Mouse (Mus musculus) neutrophil, adult 65 days (primary cell): ENCODE data around the gene Fam69a. TPM values are rescaled to one million over a fixed set of nuclear protein-coding genes. Genes with fewer than 3 reads are reported as not detected.

ENCODE experiments used
- total RNA-seq: library from RNA; stranded (reverse); gene quantifications from 2 replicates; pipeline ENCODE4 v1.2.4, GENCODE M21; 2023

Gene Fam69a
- total RNA-seq = 14.6 and 14.8 TPM in 2 replicates

GRCm38 (mm10) chr5:107986967-107987834 lies at the start of gene Fam69a:
Gene Fam69a, minus strand, starts transcription at chr5:107987085.

GRCm38 (mm10) chr5:107900206-107901013 lies 86.5 kb downstream of the Fam69a start, which contains the start of gene Rpl5:
Gene Rpl5, plus strand, starts transcription at chr5:107900502.

GRCm38 (mm10) chr5:107874561-107875260 lies 112.2 kb downstream of the Fam69a start, which contains the start of gene Evi5:
Gene Evi5, minus strand, starts transcription at chr5:107875107.

Other genes with a start within 250 kb of the Fam69a start
- gene Ube2d2b, start 157.0 kb downstream of the Fam69a start, total RNA-seq = not detected in 2 replicates
- gene Evi5, start 112.0 kb downstream of the Fam69a start, total RNA-seq = 28.5 and 33.2 TPM in 2 replicates
- 44.3 and 62.3 TPM in 2 replicates for gene Rpl5, start 86.6 kb downstream of the Fam69a start, total RNA-seq
- gene Mtf2, start 78.6 kb upstream of the Fam69a start, total RNA-seq = 38.8 and 49.8 TPM in 2 replicates
- 52.1 and 55.3 TPM in 2 replicates for gene Tmed5, start 145.5 kb upstream of the Fam69a start, total RNA-seq
- 3.4 and 5.9 TPM in 2 replicates for gene Ccdc18, start 145.8 kb upstream of the Fam69a start, total RNA-seq